Mouse (Mus musculus) c-Kit-negative CD71-positive TER-119-positive erythroid progenitor cells, embryonic 14.5 days (primary cell): Measurements from ENCODE around the gene Pus1.

Experiments
- DNase-seq: peaks from one replicate; pipeline ENCODE4 v3.0.0-alpha.2; 2013; ENCODE audit warnings: low read depth, low spot score

Gene Pus1

GRCm38 (mm10) chr5:110779998-110780760, at the start of gene Pus1:
Gene Pus1 (minus strand): TSS chr5:110780659.
- DNase-seq: peak; percentile 62

GRCm38 (mm10) chr5:110827576-110827975, 47.1 kb upstream of the Pus1 start:
- DNase-seq: no peak

GRCm38 (mm10) chr5:110826781-110827495, 46.5 kb upstream of the Pus1 start:
- no peak for DNase-seq

GRCm38 (mm10) chr5:110824421-110824820, 44.0 kb upstream of the Pus1 start:
- no peak for DNase-seq

- DNase-seq: peak; percentile 100
Measured at GRCm38 (mm10) chr5:110809667-110810325, 29.3 kb upstream of the Pus1 start, which contains the start of gene Ulk1. Gene Ulk1 (minus strand): TSS chr5:110810097.

GRCm38 (mm10) chr5:110808821-110809666, 28.6 kb upstream of the Pus1 start:
- DNase-seq: peak; percentile 19

GRCm38 (mm10) chr5:110808061-110808631, 27.7 kb upstream of the Pus1 start:
- peak; percentile 69 for DNase-seq

- no peak for DNase-seq
Measured at GRCm38 (mm10) chr5:110807453-110807852, 27.0 kb upstream of the Pus1 start.

- no peak for DNase-seq
Measured at GRCm38 (mm10) chr5:110806676-110807075, 26.2 kb upstream of the Pus1 start.

GRCm38 (mm10) chr5:110806154-110806553, 25.7 kb upstream of the Pus1 start:
- DNase-seq: no peak

- no peak for DNase-seq
Measured at GRCm38 (mm10) chr5:110804012-110804743, 23.7 kb upstream of the Pus1 start.

- no peak for DNase-seq
Measured at GRCm38 (mm10) chr5:110802809-110803208, 22.4 kb upstream of the Pus1 start.

GRCm38 (mm10) chr5:110802186-110802585, 21.7 kb upstream of the Pus1 start:
- DNase-seq: no peak

GRCm38 (mm10) chr5:110801036-110801624, 20.7 kb upstream of the Pus1 start:
- no peak for DNase-seq

GRCm38 (mm10) chr5:110797696-110798095, 17.2 kb upstream of the Pus1 start:
- no peak for DNase-seq

- DNase-seq: no peak
Measured at GRCm38 (mm10) chr5:110794363-110794762, 13.9 kb upstream of the Pus1 start.

GRCm38 (mm10) chr5:110788684-110789083, 8.2 kb upstream of the Pus1 start:
- no peak for DNase-seq

- no peak for DNase-seq
Measured at GRCm38 (mm10) chr5:110786081-110786835, 5.8 kb upstream of the Pus1 start.

GRCm38 (mm10) chr5:110783150-110783549, 2.7 kb upstream of the Pus1 start:
- DNase-seq: no peak
